Mouse (Mus musculus) lung, embryonic 16.5 days (tissue): ENCODE results near the gene Gif. TPM values are rescaled to one million over a fixed set of nuclear protein-coding genes. Genes with fewer than 3 reads are reported as not detected.

ENCODE experiments used
- ATAC-seq: fragments of 200-750 bp; cut with Nextera tagmentation; 2 replicates; pipeline ENCODE4 v1.8.0; 2017; ENCODE audit warnings: low read depth, mild to moderate bottlenecking, moderate library complexity
- H3K27ac ChIP-seq: fragments of 300-500 bp; sonication (generic); 2 replicates; pipeline ENCODE4 v1.5.1; 2014; ENCODE audit warnings: mild to moderate bottlenecking, control low read depth, low read length
- H3K27me3 ChIP-seq: fragments of 300-500 bp; sonication (generic); 2 replicates; pipeline ENCODE4 v1.6.1; 2014; ENCODE audit warnings: low read depth, low read length, mixed read lengths; ENCODE audit not compliant: control insufficient read depth, insufficient read depth
- H3K36me3 ChIP-seq: fragments of 300-500 bp; sonication (generic); 2 replicates; pipeline ENCODE4 v1.6.1; 2014; ENCODE audit warnings: low read length; ENCODE audit not compliant: control insufficient read depth, insufficient read depth
- H3K4me1 ChIP-seq: fragments of 300-500 bp; sonication (generic); replicated peaks from 2 replicates; pipeline ENCODE4 v1.6.1; 2014; ENCODE audit warnings: low read length, mixed read lengths; ENCODE audit not compliant: control insufficient read depth, insufficient read depth
- H3K4me2 ChIP-seq: fragments of 300-500 bp; sonication (generic); 2 replicates; pipeline ENCODE4 v1.6.1; 2014; ENCODE audit warnings: low read depth, low read length, control low read depth
- H3K4me3 ChIP-seq: fragments of 300-500 bp; sonication (generic); 2 replicates; pipeline ENCODE4 v1.5.1; 2014; ENCODE audit warnings: mild to moderate bottlenecking, low read length, control low read depth
- H3K9ac ChIP-seq: fragments of 300-500 bp; sonication (generic); 2 replicates; pipeline ENCODE4 v1.6.1; 2014; ENCODE audit warnings: low read length, control low read depth
- H3K9me3 ChIP-seq: fragments of 300-500 bp; sonication (generic); 2 replicates; pipeline ENCODE4 v1.6.1; 2016; ENCODE audit warnings: low read length; ENCODE audit not compliant: control insufficient read depth
- WGBS: fragments of 180-500 bp; shearing (Covaris S2); extraction: QIAGEN DNeasy Blood & Tissue Kit; methylation state at CpG from one replicate; pipeline ENCODE4 v1.1.7; 2014; 5-methylcytosine and 5-hydroxymethylcytosine counted together
- polyA plus RNA-seq: library from polyadenylated mRNA; unstranded; fragments of >200 nt; fragmentation: Nextera tagmentation; extraction: Ambion mirVana; gene quantifications from 2 replicates; pipeline ENCODE4 v1.2.1, GENCODE M21; 2015

Gene Gif
- polyA plus RNA-seq, 1 experiment from 2014 or later: 0.70 TPM

DNA sequence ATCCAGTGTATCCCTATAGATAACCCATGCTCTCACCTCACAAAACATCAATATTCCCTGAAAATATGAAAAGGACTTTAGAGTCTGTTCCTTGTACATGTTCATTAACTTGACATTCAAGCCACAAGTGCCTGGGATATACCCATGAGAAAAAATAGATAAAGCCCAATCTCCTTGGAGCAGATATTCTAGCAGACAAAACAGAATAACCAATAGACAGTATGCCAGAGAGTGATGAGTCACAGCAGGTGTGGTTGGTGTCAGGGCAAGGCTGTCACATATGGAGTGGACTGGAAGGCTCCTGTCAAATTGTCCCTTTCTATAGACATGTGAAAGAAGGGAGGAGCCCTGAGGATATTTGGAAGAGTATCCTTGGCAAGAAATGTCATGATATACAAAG, 1.7 kb upstream of the Gif start:
- Histone ChIP-seq H3K4me3 (no peak overlapping the region), H3K4me1 (no peaks in the 10 kb centered on the region), H3K9me3 (no peaks in the 10 kb centered on the region), H3K27ac (no peak overlapping the region), H3K9ac (no peak overlapping the region), H3K4me2 (no peak overlapping the region), H3K27me3 (no peaks in the 10 kb centered on the region), H3K36me3 (no peaks in the 10 kb centered on the region)
- no peak for ATAC-seq

DNA sequence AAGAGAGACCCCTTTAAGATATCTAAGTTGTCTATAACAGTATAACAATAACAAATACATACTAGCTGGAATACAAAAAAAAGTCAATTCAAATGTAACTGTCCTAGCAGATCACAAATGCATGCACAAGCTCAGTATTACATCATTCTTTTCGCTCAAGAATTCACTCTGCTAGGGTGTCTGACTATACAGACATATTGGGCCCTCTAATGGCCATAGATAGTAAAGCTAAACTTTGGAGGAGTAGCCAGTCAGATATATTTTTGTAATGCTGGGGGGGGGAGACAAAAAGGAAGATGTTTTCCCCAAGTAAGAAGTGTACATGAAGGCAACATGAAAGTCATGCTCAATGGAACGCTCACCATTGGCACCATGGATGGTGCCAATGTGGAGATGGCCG, 17.7 kb downstream of the Gif start:
- H3K4me1 ChIP-seq: no peaks in the 10 kb centered on the region
- WGBS: 81% methylated on average over 3 of the region's 3 CpGs
- no peaks in the 10 kb centered on the region for H3K27me3 ChIP-seq
- H3K9me3 ChIP-seq: no peaks in the 10 kb centered on the region
- no peak overlapping the region for H3K27ac ChIP-seq
- H3K4me3 ChIP-seq: no peak overlapping the region
- no peaks in the 10 kb centered on the region for H3K36me3 ChIP-seq
- no peak for ATAC-seq
- H3K9ac ChIP-seq: no peak overlapping the region
- no peak overlapping the region for H3K4me2 ChIP-seq

DNA sequence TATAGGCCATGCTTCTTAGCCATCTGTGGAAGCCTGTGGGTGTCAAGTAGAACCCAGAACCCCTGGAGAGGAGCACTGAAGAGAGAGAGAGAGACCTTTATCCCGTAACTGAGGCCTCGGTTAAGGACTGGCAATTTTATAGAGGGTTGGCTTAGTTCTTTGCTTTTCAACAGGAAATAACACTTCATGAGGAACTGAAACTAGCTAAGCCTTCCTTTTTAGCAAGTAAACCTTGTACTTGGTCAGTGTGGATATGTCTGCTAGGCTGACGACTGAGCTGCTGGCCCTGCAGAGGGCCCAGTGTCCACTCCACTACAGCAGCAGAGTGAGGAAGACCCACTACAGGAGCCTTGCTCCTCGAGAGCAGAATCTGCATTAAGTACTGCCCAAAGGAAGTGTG, 19.1 kb downstream of the Gif start:
- no peak for ATAC-seq
- Histone ChIP-seq H3K9ac (no peak overlapping the region), H3K4me3 (no peak overlapping the region), H3K27me3 (no peaks in the 10 kb centered on the region), H3K9me3 (no peaks in the 10 kb centered on the region), H3K4me1 (peaks cover 5% of the 10 kb centered on the region), H3K36me3 (no peaks in the 10 kb centered on the region), H3K27ac (no peak overlapping the region), H3K4me2 (no peak overlapping the region)
- 58% methylated on average over 4 of the region's 4 CpGs for WGBS

DNA sequence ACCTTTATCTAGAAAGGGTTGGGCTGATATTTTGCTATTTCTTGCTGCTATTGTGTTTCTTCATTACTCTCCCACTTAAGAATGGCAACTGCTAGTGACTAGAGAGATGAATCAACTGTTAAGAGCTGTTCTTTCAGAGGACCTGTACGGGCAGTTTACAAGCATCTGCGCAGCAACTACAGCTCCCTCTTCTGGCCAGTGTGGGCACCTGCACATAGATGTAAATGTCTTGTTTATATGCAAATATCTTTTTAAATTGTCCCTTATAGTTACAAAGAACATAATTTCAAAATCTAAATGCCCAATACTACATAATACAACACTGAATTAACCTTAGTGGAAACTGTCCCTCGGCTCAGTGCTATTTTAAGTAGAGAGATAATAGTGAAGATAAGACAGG, 20.8 kb downstream of the Gif start:
- ATAC-seq: no peak
- H3K27ac ChIP-seq: no peak overlapping the region
- peaks cover 5% of the 10 kb centered on the region for H3K4me1 ChIP-seq
- H3K27me3 ChIP-seq: no peaks in the 10 kb centered on the region
- no peak overlapping the region for H3K4me3 ChIP-seq
- WGBS: 8% methylated on average over 3 of the region's 3 CpGs
- no peak overlapping the region for H3K9ac ChIP-seq
- H3K4me2 ChIP-seq: no peak overlapping the region
- no peaks in the 10 kb centered on the region for H3K36me3 ChIP-seq
- no peaks in the 10 kb centered on the region for H3K9me3 ChIP-seq

DNA sequence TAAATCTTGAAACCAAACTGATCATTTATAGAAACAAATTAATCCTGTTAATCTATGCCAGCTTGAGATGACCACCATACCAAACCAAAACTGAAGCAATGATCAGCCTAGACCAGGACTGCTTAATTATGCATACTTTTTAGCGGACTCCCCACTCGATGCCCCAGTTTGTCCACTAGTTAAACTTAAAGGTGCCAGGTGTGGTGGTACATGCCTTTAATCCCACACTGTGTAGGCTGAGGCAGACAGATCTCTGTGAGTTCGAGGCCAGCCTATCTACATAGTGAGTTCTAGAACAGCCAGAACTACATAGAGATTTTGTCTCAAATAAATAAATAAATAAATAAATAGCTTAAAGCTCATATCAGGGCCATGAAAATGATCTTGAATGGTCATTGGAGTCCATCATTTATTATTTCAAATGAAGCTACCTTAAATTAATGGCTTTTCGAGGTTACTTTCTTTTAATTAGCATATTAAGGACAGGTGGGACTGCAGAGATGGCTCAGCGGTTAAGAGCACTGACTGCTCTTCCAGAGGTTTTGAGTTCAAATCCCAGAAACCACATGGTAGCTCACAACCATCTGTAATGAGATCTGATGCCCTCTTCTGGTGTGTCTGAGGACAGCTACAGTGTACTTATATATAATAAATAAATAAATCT, 22.0 kb downstream of the Gif start:
- H3K36me3 ChIP-seq: peaks cover 3% of the 10 kb centered on the region
- peak overlapping the region; percentile 81 for H3K4me2 ChIP-seq
- ATAC-seq: no peak
- no peak overlapping the region for H3K27ac ChIP-seq
- H3K9ac ChIP-seq: no peak overlapping the region
- peak overlapping the region; percentile 78 for H3K4me3 ChIP-seq
- WGBS: 85% methylated on average over 5 of the region's 5 CpGs
- no peaks in the 10 kb centered on the region for H3K27me3 ChIP-seq
- peaks cover 5% of the 10 kb centered on the region for H3K4me1 ChIP-seq
- H3K9me3 ChIP-seq: no peaks in the 10 kb centered on the region

DNA sequence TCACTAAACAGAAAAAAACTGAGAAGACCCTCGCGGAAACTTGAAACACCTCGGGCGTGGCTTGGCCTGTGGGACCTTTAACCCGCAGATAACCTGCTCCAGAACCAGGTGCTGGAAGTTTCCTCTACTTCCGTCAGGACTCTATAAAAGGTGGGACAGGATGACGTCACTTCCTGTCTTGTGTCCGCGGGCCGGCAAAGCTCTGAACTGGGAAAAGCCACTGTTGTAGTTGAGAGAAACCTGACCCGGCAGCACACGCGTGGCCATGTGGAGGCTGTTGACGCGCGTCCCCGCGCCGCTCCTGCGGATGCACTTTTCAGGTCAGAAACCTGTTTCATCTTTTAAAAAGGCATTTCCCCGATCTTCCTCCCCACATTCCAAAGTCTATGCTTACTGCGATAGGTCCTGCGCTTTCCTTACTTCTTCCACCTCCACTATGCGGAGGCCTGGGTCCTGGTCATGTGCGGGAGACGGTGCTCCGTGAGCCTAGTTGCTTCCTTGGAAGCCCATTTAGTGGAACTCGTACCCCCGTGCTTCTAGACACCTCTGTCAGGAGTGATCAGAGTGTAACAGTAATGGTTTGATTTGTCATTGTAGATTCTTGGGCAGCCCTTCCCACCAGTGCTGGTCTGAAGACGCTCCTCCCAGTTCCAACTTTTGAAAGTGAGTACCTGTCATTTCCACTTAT, 23.0 kb downstream of the Gif start, which contains the start of gene Mrpl16:
Mrpl16 (plus strand) TSS at position 187 of the 688 bp plus-strand sequence.
- WGBS: under 1% methylated on average over 30 of the region's 30 CpGs

DNA sequence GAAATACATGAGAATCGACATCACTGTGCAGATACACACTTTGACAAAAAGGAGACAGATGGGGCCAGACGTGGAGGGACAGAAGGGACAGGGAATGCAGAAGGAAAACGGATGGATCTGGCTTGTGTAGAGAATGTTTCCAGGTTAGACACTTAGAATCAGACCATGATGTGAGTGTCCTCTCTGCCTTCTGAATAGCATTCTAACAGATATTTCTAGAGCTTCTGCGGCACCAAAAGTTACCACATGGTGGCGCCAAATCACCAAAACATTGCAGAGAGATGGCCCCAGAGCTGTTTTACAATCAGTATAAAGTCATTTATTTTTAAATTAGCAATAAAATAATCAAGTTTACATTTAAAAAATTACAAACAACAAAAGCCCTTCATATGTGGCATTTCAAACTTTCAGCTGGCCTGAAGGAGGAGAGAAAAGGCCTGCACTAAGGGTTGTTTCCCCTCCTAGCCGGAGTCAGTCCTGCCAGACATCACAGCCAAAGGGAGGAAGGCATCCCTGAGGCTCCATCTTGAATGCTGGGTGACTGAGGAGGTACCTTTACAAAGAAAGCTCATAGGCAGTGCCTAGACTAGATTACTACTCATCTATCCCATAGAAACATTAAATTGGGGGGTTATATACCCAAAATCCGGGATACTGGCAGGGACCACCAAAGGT, 30.0 kb downstream of the Gif start:
- Histone ChIP-seq H3K4me2 (no peak overlapping the region), H3K27me3 (no peaks in the 10 kb centered on the region), H3K4me1 (no peaks in the 10 kb centered on the region), H3K9me3 (no peaks in the 10 kb centered on the region), H3K9ac (no peak overlapping the region), H3K36me3 (peaks cover 11% of the 10 kb centered on the region), H3K4me3 (no peak overlapping the region), H3K27ac (no peak overlapping the region)
- peak; percentile 47; the same call in 1 of the 2 replicates for ATAC-seq
- WGBS: 61% methylated on average over 7 of the region's 7 CpGs

More for the DNA sequence above, 23.0 kb downstream of the Gif start, which contains the start of gene Mrpl16:
- peak; percentile 93 for ATAC-seq
- peak within 1 kb of the TSS; percentile 78 for H3K4me3 ChIP-seq
- peak within 1 kb of the TSS; percentile 82 for H3K9ac ChIP-seq
- H3K27ac ChIP-seq: peak within 1 kb of the TSS; percentile 51
- H3K27me3 ChIP-seq: no peaks in the 10 kb centered on the region
- H3K4me1 ChIP-seq: peaks cover 5% of the 10 kb centered on the region
- H3K4me2 ChIP-seq: peak within 1 kb of the TSS; percentile 81
- no peaks in the 10 kb centered on the region for H3K9me3 ChIP-seq
- peaks cover 7% of the 10 kb centered on the region for H3K36me3 ChIP-seq

DNA sequence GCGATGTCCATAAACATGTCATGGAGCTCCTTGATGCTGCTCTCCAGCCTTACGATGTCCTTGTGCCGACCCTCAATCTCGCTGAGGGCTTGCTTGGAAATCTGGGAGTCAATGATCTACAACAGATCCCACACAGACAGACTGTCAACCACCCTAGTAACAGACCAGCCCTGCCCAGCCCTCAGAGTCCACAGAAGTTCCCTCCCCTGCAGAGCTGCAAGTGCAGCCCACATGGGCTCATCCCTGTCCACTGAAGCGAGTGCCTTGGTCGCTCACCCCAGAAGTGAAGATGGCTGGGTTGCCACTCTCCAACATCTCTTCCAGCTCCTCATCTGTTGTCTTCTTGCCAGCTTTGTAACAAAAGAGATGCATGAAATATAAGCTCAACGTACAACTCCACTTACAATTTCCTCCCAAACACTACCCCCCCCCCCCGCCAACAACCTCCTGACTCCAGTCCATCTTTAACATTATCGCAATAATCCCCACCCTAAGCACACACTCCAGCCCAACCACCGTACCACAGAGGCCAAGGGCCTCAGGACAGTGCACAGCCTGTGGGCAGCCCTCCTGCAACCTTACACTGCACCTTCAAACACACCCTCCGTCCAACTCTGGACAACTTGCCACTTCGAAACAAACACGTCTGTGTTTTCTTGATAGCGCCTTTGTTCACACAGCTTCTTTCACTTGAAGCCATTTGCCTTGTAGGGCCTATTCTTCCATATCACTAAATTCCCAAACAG, 38.2 kb downstream of the Gif start:
- no peak overlapping the region for H3K4me3 ChIP-seq
- H3K9ac ChIP-seq: no peak overlapping the region
- H3K4me1 ChIP-seq: no peaks in the 10 kb centered on the region
- H3K27ac ChIP-seq: no peak overlapping the region
- H3K27me3 ChIP-seq: no peaks in the 10 kb centered on the region
- no peaks in the 10 kb centered on the region; the same call in 1 of the 2 replicates for H3K36me3 ChIP-seq
- 91% methylated on average over 14 of the region's 14 CpGs for WGBS
- ATAC-seq: no peak
- H3K9me3 ChIP-seq: no peaks in the 10 kb centered on the region
- H3K4me2 ChIP-seq: no peak overlapping the region

DNA sequence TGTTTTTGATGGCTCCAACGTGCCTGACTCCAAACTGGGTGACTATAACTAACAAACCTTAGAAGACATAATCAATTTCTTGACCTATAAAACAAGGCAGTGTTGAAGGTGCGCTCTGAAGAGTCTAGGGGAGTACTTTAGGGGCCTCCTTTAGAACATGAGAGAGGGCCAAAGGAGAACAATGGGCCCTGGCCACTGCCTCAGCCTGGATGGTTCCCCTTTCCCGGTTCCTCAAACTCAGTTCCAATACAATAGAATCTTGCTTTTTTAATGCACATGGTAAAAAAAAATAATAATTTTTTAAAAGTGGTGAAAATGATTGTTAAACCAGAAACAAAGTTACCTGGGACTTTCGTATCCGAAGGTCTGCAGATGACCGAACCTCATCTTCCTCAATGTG, 40.5 kb downstream of the Gif start:
- 89% methylated on average over 6 of the region's 6 CpGs for WGBS
- no peaks in the 10 kb centered on the region for H3K27me3 ChIP-seq
- ATAC-seq: no peak
- H3K9me3 ChIP-seq: no peaks in the 10 kb centered on the region
- H3K36me3 ChIP-seq: no peaks in the 10 kb centered on the region; the same call in 1 of the 2 replicates
- H3K4me2 ChIP-seq: no peak overlapping the region
- H3K4me1 ChIP-seq: no peaks in the 10 kb centered on the region
- no peak overlapping the region for H3K9ac ChIP-seq
- H3K27ac ChIP-seq: no peak overlapping the region
- H3K4me3 ChIP-seq: no peak overlapping the region
